In the genomic region with DNA sequence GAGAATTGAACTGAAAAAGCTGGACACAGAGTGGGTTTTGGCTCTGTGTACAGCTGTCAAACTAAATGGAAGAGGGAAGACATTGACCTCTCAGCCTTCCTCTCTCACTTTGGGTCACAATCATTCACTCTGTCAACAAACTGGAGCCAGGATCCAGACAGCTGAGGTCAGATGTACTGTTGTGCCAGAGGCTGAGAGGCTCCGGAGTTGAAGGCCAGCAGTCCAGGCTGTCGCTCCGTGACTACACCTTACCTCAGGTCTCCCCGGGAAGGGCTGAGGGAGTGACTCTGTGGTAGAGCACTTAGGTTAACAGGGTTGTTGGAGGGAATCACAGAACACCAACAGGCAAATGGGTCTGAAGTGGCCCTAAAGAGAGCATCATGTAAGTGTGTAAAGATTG, we compare ENCODE assay signal across 28 mouse cellular contexts. TPM values are rescaled to one million over a fixed set of nuclear protein-coding genes. Genes with fewer than 3 reads are reported as not detected.
DNase-seq lines count a peak whose midpoint lies in the region; ATAC-seq lines count a peak whose summit lies in the region.
"Had no signal": no experiment of that assay in that cellular context is flagged by ENCODE, and none has a peak within 500 bp of the region (broad histone marks: within the 10 kb centered on the region; RNA-seq: fewer than 3 reads in every experiment).

No protein-coding gene starts in this region.

- no peak overlapping the region for H3K4me3 ChIP-seq in kidney, embryonic 14.5 days (ENCODE audit: low read length)
- H3K4me3 ChIP-seq: forebrain, embryonic 10.5 days; heart, embryonic 15.5 days; limb, embryonic 10.5 days; liver, embryonic 13.5 days; lung, embryonic 15.5 days; megakaryocyte, embryonic 14.5 days; midbrain, embryonic 13.5 days had no signal

- intact Hi-C loops in heart, postnatal 25 days (cut with DNase I), result no loop called here

- H3K36me3 ChIP-seq in kidney, embryonic 14.5 days (ENCODE audit: control insufficient read depth, insufficient read depth, low read length), result no peaks in the 10 kb centered on the region
- H3K36me3 ChIP-seq: forebrain, embryonic 10.5 days; heart, embryonic 15.5 days; limb, embryonic 10.5 days; liver, embryonic 13.5 days; lung, embryonic 15.5 days; midbrain, embryonic 13.5 days had no signal

- ATAC-seq in kidney, embryonic 14.5 days (ENCODE audit: low FRiP score, low TSS enrichment), result no peak
- ATAC-seq: CD4-positive, CD25-positive, alpha-beta regulatory T cell, adult 4 months; forebrain, postnatal 0 days; midbrain, embryonic 13.5 days had no signal

- H3K9ac ChIP-seq in kidney, embryonic 14.5 days (ENCODE audit: low read depth, low read length), result no peak overlapping the region
- H3K9ac ChIP-seq: forebrain, postnatal 0 days; heart, embryonic 15.5 days; hindbrain, embryonic 14.5 days; liver, embryonic 13.5 days; lung, embryonic 15.5 days; midbrain, embryonic 13.5 days had no signal

- no peak overlapping the region for H3K4me2 ChIP-seq in kidney, embryonic 14.5 days (replicated peaks; ENCODE audit: low read depth, low read length)
- H3K4me2 ChIP-seq: heart, embryonic 15.5 days; hindbrain, embryonic 14.5 days; liver, embryonic 13.5 days; lung, embryonic 15.5 days; midbrain, embryonic 13.5 days had no signal

- 25% methylated on average over 4 of the region's 4 CpGs for WGBS in kidney, embryonic 14.5 days

- 0 out of 2 replicates have a peak, but pooled peaks cover 4% of the 10 kb centered on the region for H3K4me1 ChIP-seq in kidney, embryonic 14.5 days (ENCODE audit: control insufficient read depth, insufficient read depth, low read length)
- H3K4me1 ChIP-seq: midbrain, embryonic 13.5 days had no signal

- no peak overlapping the region for H3K27ac ChIP-seq in kidney, embryonic 14.5 days (ENCODE audit: low read depth, low read length)
- H3K27ac ChIP-seq: forebrain, embryonic 10.5 days; heart, embryonic 15.5 days; hindbrain, embryonic 14.5 days; limb, embryonic 10.5 days; liver, embryonic 13.5 days; lung, embryonic 15.5 days; midbrain, embryonic 13.5 days had no signal

- H3K27me3 ChIP-seq in kidney, embryonic 14.5 days (ENCODE audit: control insufficient read depth, insufficient read depth, low read length), result no peaks in the 10 kb centered on the region
- H3K27me3 ChIP-seq: heart, embryonic 15.5 days; liver, embryonic 13.5 days; megakaryocyte, embryonic 14.5 days had no signal

- H3K9me3 ChIP-seq in kidney, embryonic 14.5 days (ENCODE audit: control insufficient read depth, low read length), result no peaks in the 10 kb centered on the region
- H3K9me3 ChIP-seq: forebrain, embryonic 10.5 days; heart, embryonic 15.5 days; limb, embryonic 10.5 days; liver, embryonic 13.5 days; lung, embryonic 15.5 days; megakaryocyte, embryonic 14.5 days; midbrain, embryonic 13.5 days had no signal

- DNase-seq in heart, adult 11 months, result peak; percentile 71
- DNase-seq in heart, postnatal 25 days (ENCODE audit: low spot score), result no peak
- peak; percentile 57 to 65 for DNase-seq in kidney, postnatal 25 days
- peak; percentile 85 for DNase-seq in adrenal gland, adult 2 months
- peak; percentile 64 to 76 for DNase-seq in adrenal gland, postnatal 36 days
- DNase-seq in Muller cell, postnatal 12 days (ENCODE audit: inconsistent ontology term), result no peak
- DNase-seq: cerebellum, adult 11-12 months; cerebellum, postnatal 10 days; forebrain, postnatal 0 days; gastrocnemius, postnatal 36 days; heart, postnatal 4 days; liver, embryonic 13.5 days; lung, postnatal 36 days; right cerebral cortex, postnatal 14 days; spleen, adult 18-20 months; thymus, postnatal 14 days had no signal

RNA-seq across cellular contexts. Expression of gene Bloc1s3, which starts 9.8 kb away (rescaled TPM):
- 1 to 10 TPM; 2.3 to 2.4 TPM for total RNA-seq in heart, postnatal 25 days (2021)
- polyA plus RNA-seq in kidney, embryonic 14.5 days (2014; fragmentation: Nextera tagmentation; extraction: Ambion mirVana), result 1.4 and 2.4 TPM in 2 replicates
- 10 to 100 TPM in 1 of 2 experiments, 1 to 10 TPM in 1; 9.8 to 13.2 TPM for total RNA-seq in adrenal gland, adult 2 months (2021)
- 31.9 and 37.2 TPM in 2 replicates for polyA plus RNA-seq in adrenal gland, adult 2 months (2012; rRNA removed)
- 10 to 100 TPM in 1 of 2 experiments, 1 to 10 TPM in 1; 8.7 to 12.1 TPM for total RNA-seq in adrenal gland, postnatal 36 days (2021)

RNA-seq across cellular contexts. Expression of gene Trappc6a, which starts 9.9 kb away (rescaled TPM):
- 10 to 100 TPM; 35.6 to 35.9 TPM for total RNA-seq in heart, postnatal 25 days (2021)
- 63.7 and 70.2 TPM in 2 replicates for polyA plus RNA-seq in kidney, embryonic 14.5 days (2014; fragmentation: Nextera tagmentation; extraction: Ambion mirVana)
- 10 to 100 TPM; 70.2 to 81.4 TPM for total RNA-seq in adrenal gland, adult 2 months (2021)
- polyA plus RNA-seq in adrenal gland, adult 2 months (2012; rRNA removed), result 253 and 254 TPM in 2 replicates
- total RNA-seq in adrenal gland, postnatal 36 days (2021), result 10 to 100 TPM; 73.1 to 91.1 TPM

RNA-seq across cellular contexts. Expression of gene Nkpd1, which starts 19.3 kb away (rescaled TPM):
- total RNA-seq in heart, postnatal 25 days (2021), result not detected
- 0.13 and 0.27 TPM in 2 replicates for polyA plus RNA-seq in kidney, embryonic 14.5 days (2014; fragmentation: Nextera tagmentation; extraction: Ambion mirVana)
- under 1 TPM in 1 of 2 experiments, not detected in 1; 0.14 TPM for total RNA-seq in adrenal gland, adult 2 months (2021)
- polyA plus RNA-seq in adrenal gland, adult 2 months (2012; rRNA removed), result 0.38 and 0.64 TPM in 2 replicates
- under 1 TPM in 1 of 2 experiments, not detected in 1; 0.17 TPM for total RNA-seq in adrenal gland, postnatal 36 days (2021)
- total RNA-seq: gastrocnemius, postnatal 36 days; heart, postnatal 4 days; monocyte, adult 5-6 weeks had no signal
- polyA plus RNA-seq: CD4-positive, CD25-positive, alpha-beta regulatory T cell, adult 4 months; embryonic facial prominence, embryonic 11.5 days; heart, embryonic 15.5 days; liver, embryonic 13.5 days; neural tube, embryonic 11.5 days had no signal

RNA-seq across cellular contexts. Expression of gene Exoc3l2, which starts 35.2 kb away (rescaled TPM):
- 1 to 10 TPM; 1.2 to 1.3 TPM for total RNA-seq in heart, postnatal 25 days (2021)
- polyA plus RNA-seq in kidney, embryonic 14.5 days (2014; fragmentation: Nextera tagmentation; extraction: Ambion mirVana), result 3.5 and 3.7 TPM in 2 replicates
- total RNA-seq in adrenal gland, adult 2 months (2021), result 10 to 100 TPM; 31.9 to 58.8 TPM
- 55.3 and 57.9 TPM in 2 replicates for polyA plus RNA-seq in adrenal gland, adult 2 months (2012; rRNA removed)
- 10 to 100 TPM; 41.1 to 49.6 TPM for total RNA-seq in adrenal gland, postnatal 36 days (2021)
- polyA plus RNA-seq: CD4-positive, CD25-positive, alpha-beta regulatory T cell, adult 4 months had no signal

RNA-seq across cellular contexts. Expression of gene Mark4, which starts 39.7 kb away (rescaled TPM):
- 10 to 100 TPM; 22.3 to 24.3 TPM for total RNA-seq in heart, postnatal 25 days (2021)
- 10.4 and 12.1 TPM in 2 replicates for polyA plus RNA-seq in kidney, embryonic 14.5 days (2014; fragmentation: Nextera tagmentation; extraction: Ambion mirVana)
- total RNA-seq in adrenal gland, adult 2 months (2021), result 10 to 100 TPM; 40.5 to 56.8 TPM
- polyA plus RNA-seq in adrenal gland, adult 2 months (2012; rRNA removed), result 71.6 and 79.0 TPM in 2 replicates
- total RNA-seq in adrenal gland, postnatal 36 days (2021), result 10 to 100 TPM; 46.5 to 50.3 TPM

Comparison
In these comparisons a context has a peak if more than half of its experiments do, and no peak if none do; other contexts are left out.
1. DNase-seq: peak in heart, adult 11 months (single experiment), kidney, postnatal 25 days (2 of 2), adrenal gland, adult 2 months (single experiment) and adrenal gland, postnatal 36 days (2 of 2); none in heart, postnatal 25 days (single experiment) and Muller cell, postnatal 12 days (single experiment).